Mouse (Mus musculus): ENCODE measurements around the gene Lhcgr.
"Not testable (repeated sequence)": the region's sequence is repeated elsewhere in the genome, so short reads cannot be mapped to it uniquely, and the experiment has no call there.

Lhcgr gene

DNA sequence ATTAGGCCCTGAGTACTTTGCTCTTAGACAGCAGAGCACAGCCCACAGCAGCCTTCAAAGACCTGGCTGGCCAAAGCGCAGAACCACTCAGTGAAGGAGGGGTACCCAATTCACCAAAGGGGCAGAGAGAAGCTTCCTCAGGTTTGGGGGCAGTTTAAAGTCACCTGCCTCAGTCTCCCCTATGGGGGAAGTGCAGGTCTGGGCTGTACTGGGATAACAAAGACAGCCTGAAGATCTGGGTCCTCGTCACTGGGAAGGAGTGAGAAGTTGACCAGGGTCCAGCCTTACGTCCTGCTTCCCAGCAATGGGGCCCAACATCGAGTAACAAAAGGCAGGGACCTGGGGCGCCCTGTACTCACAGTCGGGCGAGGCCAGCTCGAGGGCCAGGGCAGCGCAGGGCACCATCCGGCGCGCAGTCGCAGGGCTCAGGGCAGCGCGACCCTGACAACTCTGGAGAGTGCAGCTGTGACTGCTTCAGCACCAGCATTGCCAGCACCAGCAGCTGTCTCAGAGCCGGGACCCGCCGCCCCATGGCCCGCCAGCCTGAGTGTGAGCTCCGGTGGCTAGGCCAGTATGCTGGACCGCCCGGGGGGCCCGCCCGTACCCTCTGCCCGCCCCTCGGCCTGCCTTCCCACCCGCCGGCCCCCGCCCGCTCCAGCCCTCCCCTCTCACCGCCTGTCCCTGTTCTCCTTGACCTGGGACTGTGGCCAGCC, at the start of gene Lhcgr:
TSS of gene Lhcgr (minus strand) at position 551 of the 713 bp plus-strand sequence.
- no peak for DNase-seq (ENCODE audit: extremely low spot score, low read depth, low spot score)

DNA sequence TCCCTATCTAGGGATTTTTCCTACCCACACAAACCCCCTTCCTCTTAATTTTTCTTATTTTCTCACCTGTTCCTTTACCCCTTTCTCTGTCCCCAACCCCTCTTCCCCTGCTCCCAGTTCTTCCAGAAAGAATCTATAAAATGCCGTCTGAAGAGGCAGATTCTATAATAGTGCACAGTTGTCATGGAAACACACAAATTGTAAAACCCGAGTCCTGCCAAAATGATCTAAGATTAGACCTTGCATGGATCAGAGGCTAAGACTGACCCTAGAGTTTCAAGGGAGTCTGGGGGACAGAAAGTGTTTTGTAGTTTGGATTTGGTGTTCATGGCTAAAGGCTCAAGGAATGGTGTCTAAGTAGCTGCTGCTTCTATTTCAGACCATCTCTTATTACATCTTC, 25.8 kb upstream of the Lhcgr start:
- DNase-seq (ENCODE audit: extremely low spot score, low read depth, low spot score): no peak

DNA sequence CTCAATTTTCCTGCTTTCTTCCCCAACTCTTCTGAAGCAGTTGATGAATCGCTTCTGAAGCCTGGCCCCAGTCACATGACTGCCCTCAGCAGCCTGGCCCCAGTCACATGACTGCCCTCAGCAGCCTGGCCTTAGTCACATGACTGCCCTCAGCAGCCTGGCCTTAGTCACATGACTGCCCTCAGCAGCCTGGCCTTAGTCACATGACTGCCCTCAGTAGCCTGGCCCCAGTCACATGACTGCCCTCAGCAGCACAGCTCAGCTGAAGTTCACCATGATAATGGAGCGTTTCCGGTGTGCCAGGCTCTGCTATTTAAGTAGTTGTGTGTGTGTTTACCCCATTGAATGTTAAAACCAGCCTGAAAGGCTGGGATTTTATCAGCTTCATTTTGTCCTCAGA, 21.2 kb upstream of the Lhcgr start:
- DNase-seq (ENCODE audit: extremely low spot score, low read depth, low spot score): not testable (repeated sequence)

DNA sequence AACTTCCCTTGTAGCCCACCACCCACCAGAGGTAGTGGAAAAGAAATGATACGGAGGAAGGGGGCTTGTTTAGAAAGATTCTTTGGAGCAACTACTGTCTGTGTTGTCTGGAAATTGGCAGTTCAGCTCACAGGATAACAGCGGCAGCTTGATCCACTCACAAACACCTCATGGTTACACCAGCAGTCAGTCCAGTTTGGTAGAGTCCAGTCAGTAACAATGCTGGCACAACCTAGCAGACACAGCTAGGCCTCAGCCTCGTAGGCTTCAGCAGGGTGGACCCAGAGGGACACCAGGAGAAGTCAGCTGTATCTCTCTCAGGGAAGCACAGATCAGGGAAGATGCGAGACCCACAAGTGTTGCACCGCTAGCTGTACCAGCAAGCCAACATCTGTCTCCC, 19.0 kb upstream of the Lhcgr start:
- DNase-seq (ENCODE audit: extremely low spot score, low read depth, low spot score): no peak

DNA sequence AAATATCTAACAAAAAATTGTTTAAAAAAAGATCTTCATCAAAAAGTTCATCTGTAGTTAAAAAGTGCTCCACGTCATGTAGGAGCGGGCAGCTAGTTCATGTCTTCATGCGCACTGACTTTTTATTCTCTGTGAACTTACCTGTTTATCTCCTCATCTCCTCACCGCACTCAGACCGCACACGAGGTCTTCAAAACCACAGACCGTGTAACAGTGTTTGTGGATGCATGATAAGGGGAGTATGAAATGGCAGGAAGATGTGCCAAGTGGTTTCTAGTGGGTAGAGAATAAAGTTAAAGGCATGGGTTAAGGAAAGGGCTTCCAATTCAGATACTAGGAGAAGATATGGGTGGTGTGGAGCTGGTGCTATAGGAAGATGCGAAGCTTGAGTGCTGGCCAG, 14.6 kb upstream of the Lhcgr start:
- no peak for DNase-seq (ENCODE audit: extremely low spot score, low read depth, low spot score)

DNA sequence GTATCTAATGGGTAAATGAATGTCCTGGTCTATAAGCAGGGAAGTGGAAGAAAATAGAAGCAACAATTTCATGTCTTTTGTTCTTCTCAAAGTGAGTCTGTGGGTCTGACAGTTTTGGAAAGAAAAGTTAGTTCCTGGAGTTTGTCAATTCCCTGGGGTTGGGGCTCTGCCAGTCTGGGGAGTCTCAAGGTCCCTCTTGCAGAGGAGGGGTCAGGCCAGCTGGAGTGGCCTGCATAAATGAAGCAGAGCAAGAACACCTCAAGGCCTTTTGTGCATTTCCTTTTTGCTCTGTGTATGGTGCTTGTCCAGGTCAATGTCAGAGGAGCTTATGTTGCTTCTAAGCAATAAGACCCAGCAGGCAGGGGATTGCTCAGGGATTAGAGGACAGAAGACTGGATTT, 11.7 kb upstream of the Lhcgr start:
- DNase-seq (ENCODE audit: extremely low spot score, low read depth, low spot score): no peak

DNA sequence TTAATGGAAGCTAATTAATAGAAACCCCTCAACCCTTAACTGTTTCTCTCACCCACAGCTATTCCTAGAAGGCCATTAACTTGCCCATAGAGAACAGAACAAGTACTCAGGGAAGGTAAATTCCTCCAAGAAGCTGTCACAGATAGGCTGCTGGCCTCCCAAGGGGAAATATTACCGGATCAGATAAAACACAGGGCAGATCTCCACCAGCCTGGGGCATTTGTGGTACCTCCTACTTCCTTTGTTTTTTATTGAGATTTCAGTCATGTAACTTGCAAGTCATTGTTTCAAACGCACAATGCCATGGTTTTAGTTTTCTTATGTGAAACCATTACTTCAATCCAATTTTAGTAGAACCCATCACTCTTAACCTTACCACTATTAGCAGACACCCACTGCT, 1.1 kb downstream of the Lhcgr start:
- no peak for DNase-seq (ENCODE audit: extremely low spot score, low read depth, low spot score)

DNA sequence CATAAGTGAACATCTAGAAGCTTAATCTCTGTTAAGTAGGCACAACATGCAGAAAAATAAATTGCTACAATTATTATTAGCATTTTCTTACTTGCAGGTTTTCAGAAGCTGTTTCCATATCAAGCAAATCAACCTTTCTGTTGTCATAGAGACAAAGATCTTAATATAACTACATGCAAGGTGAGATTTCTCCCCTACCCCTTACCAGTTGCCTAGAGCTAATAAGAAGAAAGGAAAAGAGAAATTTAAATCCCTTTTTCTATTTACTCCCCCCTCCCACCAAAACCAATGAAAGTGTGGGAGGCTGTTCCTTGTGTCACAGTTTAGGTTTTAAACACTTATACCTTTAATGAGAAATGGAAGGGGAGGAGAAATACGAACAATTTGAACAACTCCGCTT, 3.4 kb downstream of the Lhcgr start:
- no peak for DNase-seq (ENCODE audit: extremely low spot score, low read depth, low spot score)

DNA sequence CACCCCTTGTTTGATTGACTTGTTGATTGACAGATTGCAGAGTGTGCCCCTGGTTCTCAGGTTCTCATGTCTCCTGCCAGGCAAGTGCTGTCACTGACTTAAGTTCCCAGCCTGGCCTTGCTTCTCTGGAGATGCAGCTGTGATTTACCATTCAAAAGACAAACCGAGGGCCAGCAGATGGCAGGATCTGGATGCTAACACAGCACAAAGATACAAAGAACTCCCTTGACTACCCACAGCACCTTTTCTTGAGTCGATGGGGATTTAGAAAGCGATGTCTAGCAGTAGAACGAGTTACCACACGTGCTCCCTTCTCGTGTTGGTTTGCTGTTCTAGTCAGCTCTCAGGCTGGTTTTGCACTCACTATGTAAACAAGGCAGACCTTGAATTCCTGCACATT, 4.9 kb downstream of the Lhcgr start:
- DNase-seq (ENCODE audit: extremely low spot score, low read depth, low spot score): no peak

DNA sequence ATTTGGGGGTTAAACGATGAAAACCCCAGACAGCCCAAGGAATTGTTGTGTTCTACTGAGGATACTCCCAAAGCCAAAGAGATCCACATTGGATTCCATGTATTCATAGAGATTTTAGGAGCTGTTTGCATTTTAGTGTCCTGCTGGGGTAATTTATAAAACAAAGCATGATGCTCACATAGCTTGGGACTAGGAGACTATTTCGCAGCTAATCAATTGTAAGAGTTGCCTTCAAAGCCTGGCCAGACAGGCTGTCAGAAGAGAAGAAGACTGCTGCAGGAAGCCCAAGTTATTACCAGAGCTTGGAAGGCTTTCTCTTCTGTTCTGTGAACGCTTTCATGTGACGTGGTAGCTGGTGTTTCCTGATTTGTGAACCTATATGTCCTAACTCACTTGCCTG, 5.4 kb downstream of the Lhcgr start:
- no peak for DNase-seq (ENCODE audit: extremely low spot score, low read depth, low spot score)

DNA sequence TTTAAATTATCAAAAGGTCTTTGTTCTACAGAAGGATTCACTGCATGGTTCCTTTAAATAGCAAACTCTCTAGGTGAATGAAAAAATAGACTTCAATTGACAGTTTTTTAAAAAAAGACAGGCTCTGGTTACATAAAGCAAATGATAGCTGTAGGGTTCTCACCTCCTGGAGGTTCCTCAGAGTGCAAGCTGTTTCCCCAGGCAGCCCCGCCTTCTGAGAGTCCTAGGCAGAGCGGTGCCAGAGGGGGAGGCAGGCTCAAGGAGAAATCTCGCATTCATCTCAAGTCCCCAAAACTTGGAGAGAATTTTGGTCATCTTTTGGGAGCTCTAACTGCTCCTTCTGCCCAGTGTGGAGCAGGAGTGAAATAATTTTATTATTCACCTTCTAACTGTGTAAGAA, 12.6 kb downstream of the Lhcgr start:
- DNase-seq (ENCODE audit: extremely low spot score, low read depth, low spot score): no peak

DNA sequence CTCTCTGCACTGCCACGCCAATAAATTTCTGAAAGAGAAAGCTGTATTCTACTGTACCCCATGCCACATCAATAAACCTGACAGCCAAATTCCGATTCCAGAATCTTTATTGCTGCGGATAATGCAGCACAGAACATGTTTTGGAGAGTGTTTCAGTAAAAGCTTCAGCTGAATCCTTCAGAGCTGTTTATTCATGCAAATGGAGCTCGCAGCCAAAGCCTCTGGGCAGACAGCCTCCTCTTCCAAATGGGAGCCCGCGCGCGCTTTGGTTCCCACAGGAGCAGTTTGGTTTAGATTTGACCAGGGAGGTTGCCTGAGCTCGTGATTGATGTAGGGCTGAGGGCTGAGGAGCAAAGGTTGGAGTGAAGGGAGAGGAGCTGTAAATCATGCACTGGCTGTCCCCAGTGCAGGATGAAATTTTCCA, 17.7 kb downstream of the Lhcgr start:
- DNase-seq (ENCODE audit: extremely low spot score, low read depth, low spot score): no peak

DNA sequence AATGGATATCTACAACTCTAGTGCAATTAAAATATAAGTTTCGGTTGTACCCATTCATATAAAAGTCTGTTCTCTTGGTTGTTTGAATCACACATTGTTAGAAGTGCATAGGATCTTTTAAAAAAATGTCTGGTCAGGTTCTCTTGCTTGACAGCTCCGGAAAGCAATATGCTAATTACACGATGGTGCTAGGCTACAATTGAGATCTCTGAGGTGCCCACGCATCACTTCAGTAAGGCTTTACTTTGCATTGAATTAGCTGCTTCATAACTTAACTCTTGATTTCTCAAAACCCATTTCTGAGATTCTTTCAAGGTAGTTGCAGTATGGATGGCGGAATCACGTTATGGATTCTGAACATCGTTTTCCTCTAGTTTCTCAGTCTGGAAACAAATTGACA, 21.7 kb downstream of the Lhcgr start:
- no peak for DNase-seq (ENCODE audit: extremely low spot score, low read depth, low spot score)

DNA sequence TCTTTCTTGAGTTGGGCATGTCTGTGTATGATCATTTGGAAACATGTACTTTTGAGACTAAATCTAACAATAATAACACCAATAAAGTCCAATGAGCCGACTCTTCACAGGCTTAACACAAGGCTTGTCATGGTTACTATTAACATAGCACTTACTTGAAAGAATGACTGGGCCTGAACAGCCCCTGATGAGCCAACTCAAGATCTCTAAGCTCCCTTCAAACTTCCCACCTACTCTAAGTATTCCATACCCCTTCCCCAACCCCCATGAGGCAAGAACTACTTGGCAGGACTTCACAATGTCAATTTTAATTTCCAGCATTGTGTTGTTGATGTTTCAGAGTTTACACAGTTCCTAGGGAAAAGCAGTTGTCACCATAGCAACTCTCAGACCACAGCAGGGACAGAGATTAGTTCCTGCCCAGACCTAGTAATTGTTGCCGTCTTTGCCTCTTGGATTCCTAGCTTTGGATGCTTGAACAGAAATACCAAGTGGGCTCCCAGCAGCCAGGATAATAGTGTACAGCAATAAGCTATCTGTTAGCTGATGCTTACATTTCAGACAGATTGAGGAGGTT, 22.4 kb downstream of the Lhcgr start:
- DNase-seq (ENCODE audit: extremely low spot score, low read depth, low spot score): no peak

DNA sequence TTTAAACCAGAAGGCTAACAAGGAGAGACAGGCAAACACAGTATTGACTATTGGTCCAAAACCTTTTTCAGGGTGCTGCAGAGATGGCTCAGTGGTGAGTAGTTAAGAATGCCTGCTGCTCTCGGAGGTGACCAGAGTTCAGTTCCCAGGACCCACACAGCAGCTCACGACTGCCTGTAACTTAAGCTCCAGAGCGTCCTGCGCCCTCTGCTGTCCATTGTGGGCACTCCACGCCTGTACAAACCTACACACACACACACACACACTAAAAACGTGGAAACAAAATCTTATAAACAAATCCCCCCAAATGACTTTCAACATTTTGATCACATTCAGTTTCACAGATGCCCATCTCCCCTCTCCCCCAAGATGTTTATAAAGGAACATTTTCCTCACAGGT, 24.9 kb downstream of the Lhcgr start:
- DNase-seq (ENCODE audit: extremely low spot score, low read depth, low spot score): no peak

DNA sequence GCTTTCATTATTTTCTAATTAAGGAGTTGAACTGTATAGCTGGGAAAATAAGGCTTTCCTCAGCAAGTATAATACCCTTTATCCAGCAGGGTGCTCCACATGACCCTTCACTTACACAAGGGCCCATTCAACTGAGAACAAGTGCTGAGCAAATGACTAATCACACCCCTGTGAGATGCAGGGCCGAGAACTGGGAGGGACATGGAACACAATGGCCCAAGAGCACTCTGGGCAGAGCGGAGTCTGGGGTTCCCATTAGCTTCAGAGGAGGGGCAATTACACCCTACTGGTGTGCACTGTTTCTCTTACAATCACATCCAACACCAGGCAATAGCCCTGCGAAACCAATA, 27.7 kb downstream of the Lhcgr start:
- DNase-seq (ENCODE audit: extremely low spot score, low read depth, low spot score): no peak

DNA sequence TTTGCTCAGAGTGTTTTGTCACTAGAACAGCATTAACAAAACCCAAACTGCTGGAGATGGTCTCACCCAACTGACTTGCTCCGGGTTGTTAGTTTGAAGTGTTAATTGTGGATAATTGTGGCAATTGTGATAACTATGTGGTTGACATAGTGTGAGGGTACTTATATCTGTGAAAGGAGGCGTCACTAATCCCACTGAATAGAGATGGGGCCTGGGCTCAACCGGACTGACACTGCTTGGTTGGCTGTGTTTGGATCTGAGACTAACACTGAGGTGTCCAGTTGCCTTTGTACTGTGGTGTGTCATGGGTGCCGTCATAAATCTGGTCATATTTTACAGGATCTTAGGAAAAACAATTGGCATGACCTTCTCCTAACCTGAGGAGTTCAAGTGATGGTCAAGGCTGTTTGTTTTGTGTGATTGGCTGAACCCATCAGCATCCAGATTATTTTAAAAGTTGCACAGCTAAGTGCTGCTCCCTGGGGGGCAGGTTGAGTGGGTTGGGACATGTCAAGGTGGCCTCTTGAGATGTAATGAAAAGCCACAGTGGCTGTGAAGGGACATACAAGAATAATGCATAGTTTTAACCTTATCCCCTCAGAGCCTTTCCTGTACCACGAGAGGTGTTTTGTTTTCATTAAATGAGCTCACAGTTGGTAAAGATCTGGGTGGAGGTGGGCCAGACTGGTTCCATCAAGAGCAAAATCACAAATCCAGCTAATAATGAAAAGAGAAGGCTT, 28.2 kb downstream of the Lhcgr start:
- DNase-seq (ENCODE audit: extremely low spot score, low read depth, low spot score): no peak

DNA sequence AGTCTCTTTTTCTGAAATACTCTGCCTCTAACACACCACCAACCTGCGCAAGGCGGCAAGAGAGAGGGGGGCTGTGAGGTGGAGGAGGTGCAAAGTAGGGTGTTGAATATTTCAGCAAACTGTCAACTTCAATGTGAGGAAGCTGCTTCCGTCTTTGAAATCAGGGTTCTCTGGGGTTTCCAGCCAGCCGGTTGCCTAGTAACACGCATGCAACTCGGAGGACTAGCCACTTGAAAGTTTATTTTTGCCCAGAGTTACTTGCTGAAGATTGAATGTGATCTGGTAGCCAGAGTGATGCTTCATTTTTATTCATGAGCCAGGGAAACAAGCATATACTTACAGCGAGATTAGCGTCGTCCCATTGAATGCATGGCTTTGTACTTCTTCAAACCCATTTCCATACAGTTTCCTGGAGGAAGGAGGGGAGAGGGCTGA, 33.8 kb downstream of the Lhcgr start:
- DNase-seq (ENCODE audit: extremely low spot score, low read depth, low spot score): no peak

DNA sequence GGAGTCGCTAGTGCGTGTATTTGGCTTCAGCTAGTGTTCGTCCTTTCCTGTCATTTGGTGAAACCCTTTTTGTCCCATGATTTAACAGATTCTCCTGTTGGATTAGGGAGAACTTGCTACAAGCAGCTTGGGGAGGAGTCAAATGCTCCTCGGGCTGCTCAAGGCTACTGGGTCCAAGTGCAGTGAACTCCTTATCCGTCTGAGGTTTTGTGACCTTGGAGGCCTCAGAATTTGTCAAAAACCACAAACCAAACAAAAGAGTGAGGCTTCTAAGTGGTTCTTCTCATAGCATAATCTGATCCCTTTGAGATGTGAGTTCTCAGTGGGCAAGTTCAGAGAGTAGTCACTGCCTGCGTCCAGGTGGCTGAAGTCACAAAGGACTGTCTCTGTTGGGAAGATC, 36.0 kb downstream of the Lhcgr start:
- DNase-seq (ENCODE audit: extremely low spot score, low read depth, low spot score): no peak

DNA sequence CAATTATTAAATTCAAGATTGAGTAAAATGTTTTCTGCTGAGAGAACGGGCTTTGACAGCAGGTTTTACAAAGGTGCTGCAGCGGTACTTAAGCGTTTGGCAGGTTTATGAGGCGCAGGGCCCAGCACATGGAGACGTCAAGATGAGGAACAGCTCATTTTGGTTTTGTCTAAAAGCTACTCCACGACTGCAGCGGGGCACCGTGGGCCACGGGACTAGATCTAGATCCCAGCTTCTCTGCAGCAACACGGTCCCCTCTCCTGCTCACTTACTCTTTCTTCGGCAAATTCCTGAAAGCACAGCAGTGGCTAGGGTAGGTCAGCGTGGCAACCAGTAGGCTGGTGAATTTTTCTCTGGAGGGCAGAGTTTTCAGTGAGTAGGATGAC, 38.3 kb downstream of the Lhcgr start:
- DNase-seq (ENCODE audit: extremely low spot score, low read depth, low spot score): no peak

DNA sequence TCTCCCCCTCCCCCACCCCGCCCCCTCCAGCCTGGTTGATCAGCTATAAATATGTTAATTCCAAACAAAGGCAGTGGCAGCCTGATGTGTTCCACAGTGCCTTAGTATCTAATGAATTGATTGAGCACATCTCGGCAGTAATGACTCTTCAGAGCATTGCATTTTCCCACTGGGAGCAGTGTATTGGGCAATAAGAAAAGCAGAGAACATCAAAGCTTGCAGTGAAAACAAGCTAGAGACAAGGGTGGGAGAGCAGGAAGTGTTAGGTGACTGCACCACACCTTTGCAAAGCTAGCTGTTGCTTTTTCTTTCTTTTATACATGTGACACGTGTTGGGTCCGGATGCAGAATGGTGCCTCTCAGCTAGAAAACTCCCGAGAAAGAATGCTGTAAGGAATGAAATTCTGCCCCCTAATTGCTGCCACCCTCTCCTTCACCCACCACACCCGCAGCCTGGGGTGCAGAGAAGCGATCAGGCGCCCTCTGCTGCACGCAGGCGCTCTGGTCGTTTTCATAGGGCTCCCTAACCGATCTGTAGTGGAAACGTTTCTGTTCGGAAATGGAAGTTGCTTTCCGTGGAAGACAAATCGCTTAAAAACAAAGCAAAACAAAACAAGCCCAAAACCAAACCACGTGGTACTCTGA, 38.8 kb downstream of the Lhcgr start:
- no peak for DNase-seq (ENCODE audit: extremely low spot score, low read depth, low spot score)

DNA sequence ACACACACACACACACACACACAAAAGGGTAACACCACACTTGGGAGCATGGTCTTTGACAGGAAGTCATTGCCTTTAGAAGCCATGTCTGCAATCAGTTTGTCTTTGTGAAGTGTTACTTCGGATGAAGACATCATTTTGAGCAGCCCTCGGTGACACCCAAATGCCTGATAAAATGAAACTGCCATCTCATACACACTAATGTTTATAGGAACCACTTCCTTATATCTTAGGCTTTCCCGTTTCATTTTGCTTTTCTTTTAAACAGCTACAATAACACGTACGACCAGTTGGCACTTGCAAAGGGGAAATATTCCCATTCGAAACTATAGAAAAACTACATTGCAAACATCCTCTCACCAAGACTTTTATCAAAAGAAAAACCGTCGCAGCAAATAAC, 42.1 kb downstream of the Lhcgr start:
- DNase-seq (ENCODE audit: extremely low spot score, low read depth, low spot score): no peak

Measured in hindlimb bud, embryonic 11.5 days (tissue).